Mouse (Mus musculus) Muller cell, postnatal 12 days (primary cell): ENCODE data around the gene Samd4b.

ENCODE experiments used
- DNase-seq: peaks from one replicate; pipeline ENCODE4 v3.0.0-alpha.2; 2015; ENCODE audit errors: inconsistent ontology term

Samd4b gene

DNA sequence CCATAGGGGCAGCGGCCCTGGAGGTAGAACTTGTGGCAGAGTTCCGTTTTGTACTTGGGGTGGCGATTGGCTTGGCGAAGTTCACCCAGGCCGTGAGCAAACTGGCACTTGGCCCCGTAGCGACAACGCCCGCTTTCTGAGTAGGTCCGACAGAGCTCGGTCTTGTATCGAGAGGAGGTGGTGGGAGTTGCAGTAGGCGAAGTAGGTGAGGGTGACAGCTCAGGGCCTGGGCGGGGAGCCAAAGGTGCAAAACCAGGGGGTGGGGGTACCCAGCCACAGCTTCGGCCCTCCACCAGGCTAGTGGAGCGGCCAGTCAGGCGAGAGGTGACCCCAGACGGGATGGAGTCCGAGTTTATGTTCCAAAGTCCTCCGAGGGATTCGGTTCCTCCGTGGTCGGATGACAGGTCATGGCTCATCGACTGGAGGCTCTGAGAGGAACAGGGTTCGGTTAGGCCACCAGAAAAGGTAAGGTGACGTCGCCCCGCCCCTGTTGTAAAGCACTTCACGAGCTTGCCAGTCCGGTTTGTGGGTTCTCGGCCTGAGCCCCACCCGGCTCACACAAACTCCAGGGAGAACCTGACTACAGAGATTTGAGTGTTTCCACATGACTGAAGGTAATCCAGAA lies 219.8 kb downstream of the Samd4b start:
- peak; percentile 55 for DNase-seq

DNA sequence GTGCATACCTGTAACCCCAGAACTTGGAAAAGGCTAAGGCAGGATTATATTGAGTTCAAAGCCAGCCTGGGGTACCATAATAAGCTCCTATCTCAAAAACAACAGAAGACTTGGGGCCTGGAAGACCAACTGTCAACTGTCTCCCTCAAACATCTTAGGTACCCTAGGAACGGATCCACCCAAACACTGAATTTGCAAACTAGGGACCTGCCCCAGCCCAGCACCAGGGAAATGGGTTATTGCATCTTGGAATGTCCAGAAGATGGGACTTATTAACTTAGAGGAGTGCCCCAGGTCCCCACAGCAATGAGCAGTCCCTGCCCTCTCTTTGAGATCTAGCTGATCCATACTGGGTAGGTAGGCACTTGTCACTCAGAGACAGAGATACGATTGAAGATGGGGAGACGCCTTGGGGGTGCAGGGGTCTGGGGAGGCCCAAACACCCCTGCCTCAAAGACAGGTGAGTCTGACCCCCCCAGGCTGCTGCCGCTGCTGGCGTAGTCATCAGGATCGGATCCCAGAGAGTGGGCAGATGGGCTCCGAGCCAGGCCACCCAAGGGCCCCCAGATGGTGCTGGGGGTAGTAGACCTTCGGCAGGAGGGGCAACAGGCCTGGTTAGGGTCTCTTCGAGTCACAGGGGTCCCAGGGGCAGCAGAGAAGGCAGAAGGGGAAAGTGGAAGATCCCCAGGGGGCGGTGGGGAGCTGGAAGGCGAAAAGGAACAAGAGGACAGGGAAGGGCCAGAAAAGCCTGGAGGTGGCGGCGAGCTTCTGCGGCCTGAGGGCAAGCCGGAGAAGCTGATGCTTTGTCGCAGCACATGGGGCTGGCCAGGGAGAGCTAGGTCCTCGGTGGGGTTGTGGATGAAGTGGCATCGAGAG lies 220.5 kb downstream of the Samd4b start:
- DNase-seq, result no peak

DNA sequence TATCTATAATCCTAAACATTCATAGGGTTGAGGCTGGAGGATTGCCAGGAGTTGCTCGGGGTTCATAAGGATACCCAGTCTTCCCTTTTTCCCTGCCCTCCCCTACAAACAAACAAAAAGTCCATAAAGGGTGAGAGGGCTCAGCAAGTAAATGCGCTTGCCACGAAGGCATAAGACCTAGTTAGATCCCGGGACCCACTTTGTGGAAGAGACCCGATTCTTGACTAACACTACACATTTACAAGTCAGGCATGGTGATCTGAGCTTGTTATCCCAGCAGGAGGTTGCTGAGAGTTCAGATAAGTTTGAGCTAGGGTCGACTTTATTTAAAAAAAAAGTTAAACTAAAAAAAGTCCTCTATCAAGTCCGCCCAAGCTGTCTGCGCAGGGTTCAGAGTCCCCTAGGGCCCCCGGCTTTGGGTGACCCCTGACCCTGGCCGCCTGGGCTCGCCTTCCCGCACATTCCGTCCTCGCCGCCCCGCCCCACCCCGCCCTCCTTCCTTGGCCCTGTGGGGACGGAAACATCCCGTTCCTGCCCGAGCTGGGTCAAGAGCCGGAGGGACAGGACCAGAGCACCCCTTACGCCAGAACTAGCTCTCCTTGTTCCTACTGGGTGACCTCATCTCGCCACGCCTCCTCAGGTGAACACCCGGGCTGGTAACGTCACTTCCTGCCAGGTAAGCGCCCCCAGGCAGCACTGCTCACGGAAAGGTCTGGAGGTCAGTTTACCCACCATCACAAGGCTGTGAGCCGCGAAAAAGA lies 221.8 kb downstream of the Samd4b start:
- DNase-seq, result peak; percentile 79

DNA sequence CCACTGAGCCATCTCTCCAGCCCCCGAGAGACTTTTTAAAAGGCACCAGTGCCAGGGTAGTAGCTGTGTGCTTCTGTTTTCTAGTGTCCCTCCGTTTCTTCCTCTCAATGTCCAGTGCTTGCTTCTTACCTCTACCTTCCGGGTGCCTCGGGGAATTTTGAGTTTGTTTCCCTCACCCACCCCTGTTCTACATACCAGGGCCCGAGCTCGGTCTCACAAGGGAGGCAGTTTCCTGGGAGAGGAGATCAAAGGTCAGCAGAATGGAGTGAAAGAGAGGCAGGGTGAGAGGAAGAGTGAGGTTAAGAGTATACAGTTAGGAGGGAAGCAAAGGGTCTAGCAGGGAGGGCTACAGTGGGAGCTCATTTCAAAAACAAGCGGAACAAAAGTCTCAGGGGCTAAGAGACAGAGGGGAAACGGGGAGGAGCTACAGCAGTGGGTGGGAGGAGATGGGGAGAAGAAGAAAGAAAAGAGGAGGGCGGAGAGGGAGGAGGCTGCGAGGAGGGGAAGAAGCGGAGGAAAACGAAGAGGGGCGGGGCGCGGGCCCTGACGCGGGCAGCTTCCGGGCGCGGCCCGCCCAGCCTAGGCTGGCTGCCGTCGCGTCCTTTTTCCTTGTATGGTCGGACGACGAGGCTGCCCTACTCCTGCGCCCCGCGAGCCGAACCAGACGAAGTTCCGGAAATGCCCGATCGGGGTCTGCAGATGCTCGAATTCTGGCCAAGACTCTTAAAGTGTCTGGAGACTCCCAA lies 222.6 kb downstream of the Samd4b start:
- peak; percentile 98 for DNase-seq

DNA sequence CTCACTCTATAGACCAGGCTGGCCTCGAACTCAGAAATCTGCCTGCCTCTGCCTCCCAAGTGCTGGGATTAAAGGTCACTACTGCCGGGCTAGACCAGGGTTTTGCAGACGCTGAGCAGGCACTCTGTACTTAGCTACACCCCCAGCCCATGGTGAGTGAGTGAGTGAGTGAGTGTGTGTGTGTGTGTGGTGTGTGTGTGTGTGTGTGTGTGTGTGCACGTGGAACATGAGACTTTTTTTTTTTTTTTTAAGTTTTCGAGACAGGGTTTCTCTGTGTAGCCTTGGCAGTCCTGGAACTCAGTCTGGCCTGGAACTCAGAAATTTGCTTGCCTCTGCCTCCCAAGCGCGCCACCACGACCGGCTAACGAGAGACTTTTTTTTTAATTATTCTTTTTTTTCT lies 223.3 kb downstream of the Samd4b start:
- DNase-seq, result peak; percentile 29

DNA sequence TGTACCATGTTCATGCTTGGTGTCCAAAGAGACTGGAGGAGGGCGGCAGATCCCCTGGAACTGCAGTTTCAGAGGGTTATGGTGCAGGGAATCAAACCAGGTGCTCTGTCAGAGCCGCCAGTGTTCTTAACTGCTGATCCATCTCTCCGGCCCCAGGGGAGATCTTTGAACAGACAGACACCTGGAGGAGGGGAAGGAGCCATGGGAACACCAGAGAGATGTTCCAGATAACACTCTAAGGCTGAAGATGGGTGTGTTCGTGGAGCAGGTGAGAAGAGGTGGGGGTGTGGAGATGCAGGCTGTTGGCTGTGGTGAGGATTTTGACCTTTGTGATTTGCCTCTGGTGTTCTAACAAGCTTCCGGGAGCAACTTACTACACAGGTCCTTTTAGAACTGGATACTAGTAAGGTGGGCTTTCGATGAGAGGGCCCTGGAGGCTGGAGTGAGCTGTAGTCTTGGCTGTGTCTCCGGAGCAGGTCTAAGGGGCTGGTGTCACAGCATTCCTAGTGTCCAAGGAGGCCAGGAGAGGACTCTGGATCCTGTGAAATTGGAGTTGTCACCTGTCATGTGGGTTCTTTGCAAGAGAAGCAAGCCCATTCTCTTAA lies 224.0 kb downstream of the Samd4b start:
- no peak for DNase-seq

DNA sequence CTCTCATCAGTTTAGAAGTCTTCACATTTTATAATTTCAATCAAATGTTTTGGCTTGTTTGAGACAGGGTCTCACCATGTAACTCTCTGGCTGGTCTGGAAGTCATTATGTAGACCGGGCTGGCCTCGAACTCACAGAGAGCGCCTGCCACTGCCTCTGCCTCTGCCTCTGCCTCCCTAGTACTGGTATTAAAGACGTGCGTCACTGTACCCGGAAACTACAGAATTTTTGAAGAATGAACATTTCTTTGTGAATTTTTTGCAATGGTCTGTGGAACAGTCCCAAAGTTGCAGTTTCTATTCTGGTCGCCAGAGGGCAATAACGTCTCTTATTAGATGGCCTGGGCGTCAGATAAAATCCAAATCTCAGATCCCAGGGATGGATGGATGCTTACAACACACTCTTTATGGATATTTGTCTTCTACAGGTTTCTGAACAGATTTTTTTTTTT lies 224.8 kb downstream of the Samd4b start:
- peak; percentile 91 for DNase-seq

DNA sequence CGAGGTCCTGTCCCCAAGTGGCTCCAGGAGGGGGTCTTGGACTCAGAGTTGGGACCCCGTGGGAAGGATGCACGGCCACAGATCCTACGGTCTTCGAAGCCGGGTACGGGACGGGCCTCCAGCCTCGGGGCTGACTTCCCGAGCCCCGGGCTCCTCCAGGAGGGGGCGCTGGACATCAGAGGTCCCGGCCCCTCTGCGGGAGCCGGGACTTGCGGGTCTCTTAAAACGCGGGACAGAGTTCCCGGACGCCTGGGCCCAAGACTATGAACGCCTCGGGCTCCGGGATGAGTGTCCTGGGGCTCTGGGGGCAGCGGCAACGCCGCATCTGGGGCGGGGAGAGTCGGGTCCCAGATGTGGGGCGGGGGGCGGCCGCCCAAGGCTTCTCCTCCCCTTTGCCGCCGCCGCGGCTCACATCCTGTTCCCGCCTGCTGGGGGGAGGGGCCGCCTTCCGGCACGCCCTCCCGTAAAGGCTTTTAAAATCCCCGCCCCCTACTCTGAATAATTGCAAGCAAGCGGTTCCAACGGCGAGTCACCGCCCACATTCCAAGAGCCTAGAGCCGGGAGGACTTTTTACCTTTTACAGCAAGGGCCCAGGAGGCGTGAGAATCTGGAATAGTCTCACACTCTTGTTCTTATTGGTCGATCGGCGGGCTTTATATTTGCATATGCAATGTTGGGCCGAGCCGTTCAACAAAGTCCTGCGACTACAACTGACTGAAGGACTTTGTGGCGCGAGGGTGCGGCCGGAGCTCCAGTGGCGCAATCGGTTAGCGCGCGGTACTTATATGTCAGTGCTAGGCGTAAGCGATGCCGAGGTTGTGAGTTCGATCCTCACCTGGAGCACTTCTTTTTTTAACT lies 225.5 kb downstream of the Samd4b start, which contains the start of gene Plekhg2:
Gene Plekhg2 (minus strand): TSS at position 349 of the 858 bp plus-strand sequence.
- DNase-seq, result peak; percentile 100

DNA sequence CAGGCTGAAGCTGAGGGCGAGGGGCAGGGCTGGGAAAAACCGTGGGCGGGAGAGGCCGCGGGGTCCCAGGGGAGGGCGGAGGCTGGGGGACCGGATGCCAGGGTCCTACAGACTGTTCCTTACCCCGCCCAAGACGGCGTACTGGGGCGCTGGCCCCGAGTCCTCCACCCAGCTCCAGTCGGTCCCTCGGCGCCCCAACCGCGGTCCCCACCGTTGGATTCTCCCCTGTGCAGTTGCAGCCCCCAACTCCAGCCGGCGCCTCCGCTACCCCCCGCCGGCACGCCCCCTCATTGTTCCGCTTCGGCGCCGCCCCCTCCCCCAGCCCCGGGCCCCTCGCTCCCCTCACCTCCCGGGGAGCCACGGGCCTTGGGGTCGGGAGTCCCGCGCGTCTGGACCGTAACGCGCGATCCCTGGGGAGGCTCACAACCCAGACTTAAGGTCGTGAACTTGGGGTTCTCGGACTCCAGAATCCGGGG lies 226.4 kb downstream of the Samd4b start:
- DNase-seq, result peak; percentile 73

DNA sequence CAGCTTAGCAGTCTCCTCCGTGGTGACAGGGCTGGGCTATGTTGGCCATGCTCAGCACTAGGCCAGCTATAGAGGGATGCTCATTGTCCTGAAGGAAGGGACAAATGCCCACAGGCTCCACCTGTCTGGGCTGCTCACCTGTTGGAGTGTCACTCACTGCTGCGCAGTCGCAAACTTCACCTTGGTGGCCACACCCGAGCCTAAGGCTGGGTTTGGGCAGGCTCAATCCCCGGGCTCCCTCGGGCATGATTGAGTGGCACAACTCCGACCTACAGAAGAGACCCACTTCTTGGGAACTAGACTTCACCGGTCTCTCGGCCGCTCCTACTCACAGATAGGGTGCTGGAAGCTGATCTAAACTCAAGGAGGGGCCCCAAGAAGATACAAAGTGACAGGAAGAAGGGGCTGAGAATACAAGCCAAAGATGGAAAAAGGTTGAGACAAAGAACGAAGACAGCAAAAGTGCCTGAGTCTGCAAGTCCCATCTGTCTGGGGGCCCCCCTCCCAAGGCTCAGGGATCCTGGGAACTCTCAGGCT lies 226.9 kb downstream of the Samd4b start:
- no peak for DNase-seq

DNA sequence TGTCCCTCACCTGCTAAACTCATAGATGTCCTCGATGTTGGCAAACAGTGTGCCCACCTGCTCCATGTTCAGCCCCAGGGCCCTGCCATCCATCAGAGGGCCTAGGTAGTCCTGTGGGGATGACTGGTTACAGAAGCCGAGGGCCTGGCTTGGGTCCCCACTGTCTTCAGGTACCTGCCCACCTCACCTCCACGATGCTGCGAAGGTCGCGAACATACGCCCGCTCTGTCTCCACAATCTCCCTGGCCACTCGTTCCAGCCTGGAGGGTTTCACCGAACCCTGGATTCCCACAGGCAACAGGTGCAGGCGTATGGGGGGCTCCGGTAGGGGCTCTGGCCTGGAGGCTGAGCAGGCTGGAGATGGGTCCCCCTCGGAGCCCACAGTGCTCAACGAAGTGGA lies 227.9 kb downstream of the Samd4b start:
- no peak for DNase-seq

DNA sequence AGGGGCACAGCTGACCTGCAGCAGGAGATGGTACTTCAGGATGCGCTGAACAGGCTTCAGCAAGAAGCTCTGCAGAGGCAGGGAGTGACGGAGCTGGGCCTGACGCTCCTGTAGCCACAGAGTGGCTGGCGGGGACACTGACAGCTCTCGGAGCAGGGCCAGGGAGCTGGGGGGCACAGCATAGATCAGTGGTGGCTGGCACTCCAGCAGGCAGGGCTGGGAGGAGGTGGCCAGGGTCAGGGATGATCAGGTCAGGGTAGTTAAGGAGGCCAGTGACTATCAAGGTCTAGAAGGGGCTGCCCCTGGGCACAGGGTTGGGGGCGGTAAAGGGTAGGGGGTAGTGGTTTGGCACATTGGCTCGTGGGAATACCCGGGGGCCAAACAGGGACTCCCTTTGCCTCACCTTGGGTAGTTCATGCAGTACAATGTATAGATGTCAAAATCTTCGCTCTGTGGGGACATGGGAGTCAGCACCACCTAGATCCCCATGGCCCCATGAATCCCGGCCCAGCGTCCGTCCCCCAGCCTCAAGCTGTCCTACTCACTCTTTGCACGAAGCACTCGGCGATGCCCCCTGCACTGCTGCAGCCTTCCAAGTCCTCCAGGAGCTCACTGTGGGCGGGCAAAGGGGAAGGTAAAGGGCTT lies 229.5 kb downstream of the Samd4b start:
- DNase-seq, result no peak

DNA sequence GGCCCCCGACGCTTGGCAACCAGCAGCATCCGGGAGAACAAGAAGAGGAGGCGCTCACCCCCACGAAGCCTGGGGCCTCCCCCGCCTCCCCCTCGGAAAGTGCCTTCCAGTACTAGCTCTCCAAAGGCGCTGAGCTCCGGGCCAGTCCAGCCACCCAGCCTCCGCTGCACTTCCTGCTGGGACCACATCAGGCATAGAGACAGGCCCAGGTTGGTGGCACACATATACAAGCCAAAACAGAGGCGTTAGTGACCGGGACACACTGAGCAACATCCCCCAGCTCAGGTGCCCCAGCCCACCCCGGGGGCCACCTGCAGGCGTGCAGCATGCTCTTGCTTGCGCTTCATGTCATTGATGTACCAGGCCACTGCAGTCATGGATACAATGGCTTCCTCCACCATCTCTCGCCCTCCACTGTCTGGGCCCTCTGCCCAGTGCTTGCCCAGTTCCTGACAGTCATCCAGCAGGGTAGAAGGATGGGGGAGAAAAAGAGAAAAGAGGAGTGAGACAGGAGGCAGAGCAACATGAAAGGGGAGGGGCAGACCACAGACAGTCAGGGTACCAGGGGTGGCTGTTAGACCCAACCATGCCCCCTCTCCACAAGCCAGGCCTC lies 230.2 kb downstream of the Samd4b start:
- peak; percentile 40 for DNase-seq

DNA sequence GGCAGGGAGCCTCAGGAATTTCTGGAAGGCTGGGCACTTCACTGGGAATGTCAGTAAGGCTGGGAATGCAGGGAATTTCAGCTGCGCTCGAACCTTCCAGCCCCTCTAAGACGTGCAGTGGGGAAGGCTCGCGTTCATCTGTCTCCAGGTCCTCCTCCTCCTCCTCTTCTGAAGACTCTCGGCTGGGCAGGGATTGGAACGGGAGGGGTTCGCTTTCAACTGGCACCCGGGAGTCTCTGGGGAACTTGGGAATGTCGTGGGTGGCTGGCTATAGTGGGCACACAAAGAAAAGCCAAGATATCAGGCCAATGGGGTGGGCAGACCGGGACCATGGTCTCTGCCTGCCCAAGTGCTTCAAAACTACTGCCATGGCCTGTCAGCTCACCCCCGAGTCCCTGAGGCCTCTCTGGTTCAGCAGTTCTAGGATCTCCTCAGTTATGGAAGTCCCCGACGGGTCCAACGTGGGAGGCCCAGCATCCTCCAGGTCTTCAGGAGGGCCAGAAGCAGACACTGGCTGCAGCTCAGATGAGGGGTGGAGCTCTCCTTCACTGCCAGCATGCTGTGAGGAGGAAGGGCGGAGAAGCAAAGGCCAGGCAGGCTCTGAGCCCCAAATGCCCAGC lies 235.4 kb downstream of the Samd4b start:
- DNase-seq, result no peak

DNA sequence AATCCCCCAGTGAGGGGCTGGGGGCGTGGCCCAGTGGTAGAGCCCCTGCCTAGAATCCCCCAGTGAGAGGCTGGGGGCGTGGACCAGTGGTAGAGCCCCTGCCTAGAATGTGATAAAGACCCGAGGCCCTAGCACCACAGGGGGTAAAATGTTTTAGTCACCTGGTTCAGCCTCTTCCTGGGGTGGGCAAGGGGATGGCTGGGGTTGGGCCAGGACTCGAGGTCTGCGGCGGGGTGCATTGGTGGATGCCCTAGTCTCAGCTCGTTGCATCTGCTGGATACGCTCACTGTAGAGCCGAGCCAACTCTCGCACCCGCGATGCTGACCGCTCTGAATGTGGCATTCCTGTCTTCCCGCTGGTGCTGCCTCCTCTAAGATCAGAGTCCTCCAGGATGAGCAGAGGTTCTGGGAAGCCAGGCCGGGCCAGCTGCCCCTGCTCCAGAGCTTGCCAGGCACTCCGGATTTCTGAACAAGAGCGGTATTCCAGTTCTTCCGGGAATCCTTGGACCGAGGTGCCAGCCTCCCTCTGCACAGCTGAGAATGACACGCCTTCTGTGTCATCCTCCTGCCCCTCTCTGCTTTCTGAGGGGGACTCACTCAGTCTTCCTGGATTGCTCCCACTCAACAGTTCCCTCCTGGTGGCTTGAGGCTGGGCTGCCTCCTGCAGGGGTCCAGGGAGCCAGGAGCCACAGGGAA lies 236.2 kb downstream of the Samd4b start:
- no peak for DNase-seq

DNA sequence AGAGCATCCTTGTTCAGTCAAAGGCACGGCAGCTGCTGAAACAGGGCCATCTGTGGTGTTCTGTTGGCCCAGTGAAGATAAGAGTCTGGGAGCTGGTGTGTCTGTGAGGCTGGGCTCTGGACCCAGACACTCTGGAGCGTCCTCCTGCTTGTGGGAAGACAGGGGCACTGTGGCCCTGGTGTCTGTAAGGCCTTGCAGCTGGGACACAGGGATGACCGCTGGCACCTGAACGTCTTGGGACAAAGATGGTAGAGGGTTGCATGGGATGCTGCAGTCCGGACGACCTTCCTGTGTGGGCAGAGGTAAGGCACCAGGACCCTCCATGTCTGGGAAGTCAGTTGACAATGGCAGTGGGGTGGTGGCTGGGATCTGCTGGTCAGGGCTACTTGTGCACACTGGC lies 237.7 kb downstream of the Samd4b start:
- no peak for DNase-seq

DNA sequence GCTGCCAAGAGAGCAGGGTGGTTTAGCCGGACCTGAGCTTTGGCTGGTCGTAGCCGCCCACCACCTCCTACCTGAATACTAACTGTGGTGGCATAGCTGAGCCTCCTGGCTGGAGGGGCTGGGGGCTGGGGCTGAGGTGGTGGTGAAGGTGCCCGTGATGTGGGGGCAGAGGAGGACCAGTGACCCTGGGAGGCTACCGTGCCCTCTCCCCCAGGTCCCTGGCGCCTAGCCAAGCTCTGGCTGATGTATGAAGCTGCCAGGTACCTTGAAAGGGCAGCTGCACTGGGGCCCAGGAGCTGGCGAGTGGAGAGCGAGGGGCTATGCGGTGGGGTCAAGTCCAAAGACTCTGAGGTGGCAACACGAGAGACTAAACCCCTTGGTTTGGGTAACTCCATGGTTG lies 238.1 kb downstream of the Samd4b start:
- DNase-seq, result no peak

DNA sequence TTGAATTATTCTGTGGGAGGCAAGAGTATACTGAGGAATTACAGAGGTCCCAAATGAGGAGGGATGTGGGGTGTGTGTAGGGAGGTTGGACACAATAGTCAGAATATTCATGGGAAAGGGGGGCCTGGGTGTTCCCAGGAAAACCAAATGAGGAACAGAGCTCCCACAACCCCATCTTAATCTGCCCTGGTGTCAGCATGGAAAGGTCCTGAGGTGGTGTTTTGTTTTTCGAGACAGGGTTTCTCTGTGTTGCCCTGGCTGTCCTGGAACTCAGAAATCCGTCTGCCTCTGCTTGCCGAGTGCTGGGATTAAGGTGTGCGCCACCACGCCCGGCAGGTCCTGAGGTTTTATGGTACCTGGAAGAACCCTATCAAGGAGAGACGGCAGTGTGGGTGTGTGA lies 239.5 kb downstream of the Samd4b start:
- DNase-seq, result no peak
